Mouse (Mus musculus) olfactory bulb, adult 2 months (tissue): Measurements from ENCODE around the gene Il21.

Experiments
- CTCF ChIP-seq: fragments of 200-500 bp; IDR thresholded peaks from 2 replicates; pipeline ENCODE4 v1.5.1; 2012; ENCODE audit warnings: low read depth, mild to moderate bottlenecking, low read length, moderate library complexity; ENCODE audit not compliant: insufficient read depth
- POLR2A ChIP-seq: fragments of 200-500 bp; IDR thresholded peaks from 2 replicates; pipeline ENCODE4 v1.6.1; 2012; ENCODE audit warnings: mild to moderate bottlenecking, low read depth, low read length, moderate library complexity; ENCODE audit not compliant: insufficient read depth

GRCm38 (mm10) chr3:37232586-37233222 lies at the start of gene Il21:
- TF ChIP-seq POLR2A: no peak
- TF ChIP-seq CTCF: no peak
